Mouse (Mus musculus) granulocyte monocyte progenitor cell, adult 5-6 weeks (primary cell): Measurements from ENCODE around the gene Lyl1. TPM values are rescaled to one million over a fixed set of nuclear protein-coding genes. Genes with fewer than 3 reads are reported as not detected.

Experiments used
- ATAC-seq: replicated peaks from 2 replicates; pipeline ENCODE4 v1.8.0; 2016; ENCODE audit warnings: mild to moderate bottlenecking, moderate TSS enrichment, inconsistent platforms; ENCODE audit not compliant: poor library complexity, severe bottlenecking
- total RNA-seq, 2 experiments: library from RNA; stranded (forward) in 1 of 2; stranded (reverse) in 1 of 2; fragments of 200-712, 200-1000 nt in 1 of 2; fragments of >200 nt in 1 of 2; fragmentation: Nextera tagmentation in 1 of 2; gene quantifications; 2 replicates each; pipeline ENCODE4 v1.2.3; 2014 to 2017

Lyl1 gene
- total RNA-seq, 2 experiments from 2014 or later, result 73.3 to 82.1 TPM

- no peak for ATAC-seq
Observed at GRCm38 (mm10) chr8:84718476-84718875, 17.2 kb downstream of the Lyl1 start.

GRCm38 (mm10) chr8:84718959-84719690, 17.9 kb downstream of the Lyl1 start:
- no peak for ATAC-seq

- no peak for ATAC-seq
Observed at GRCm38 (mm10) chr8:84722530-84722849, 21.2 kb downstream of the Lyl1 start.

- peak; percentile 84 for ATAC-seq
Observed at GRCm38 (mm10) chr8:84722850-84723570, 21.8 kb downstream of the Lyl1 start, which contains the start of gene G430095P16Rik. G430095P16Rik (plus strand) TSS chr8:84723007.

GRCm38 (mm10) chr8:84723571-84723900, 22.3 kb downstream of the Lyl1 start:
- 0 out of 2 replicates have a peak, but pooled peaks have one; percentile 4 for ATAC-seq

GRCm38 (mm10) chr8:84724683-84725082, 23.4 kb downstream of the Lyl1 start:
- ATAC-seq, result no peak

- no peak for ATAC-seq
Observed at GRCm38 (mm10) chr8:84725246-84725940, 24.1 kb downstream of the Lyl1 start.

- peak; percentile 50 for ATAC-seq
Observed at GRCm38 (mm10) chr8:84725941-84726259, 24.6 kb downstream of the Lyl1 start.

- ATAC-seq, result no peak
Observed at GRCm38 (mm10) chr8:84728474-84728873, 27.2 kb downstream of the Lyl1 start.

- no peak for ATAC-seq
Observed at GRCm38 (mm10) chr8:84729921-84730362, 28.7 kb downstream of the Lyl1 start.

- ATAC-seq, result peak; percentile 15; the same call in 1 of the 2 replicates
Observed at GRCm38 (mm10) chr8:84730541-84731370, 29.5 kb downstream of the Lyl1 start.

- ATAC-seq, result no peak
Observed at GRCm38 (mm10) chr8:84731371-84732177, 30.3 kb downstream of the Lyl1 start.

- ATAC-seq, result no peak
Observed at GRCm38 (mm10) chr8:84732545-84732944, 31.3 kb downstream of the Lyl1 start.

- ATAC-seq, result no peak
Observed at GRCm38 (mm10) chr8:84732996-84733395, 31.7 kb downstream of the Lyl1 start.

GRCm38 (mm10) chr8:84733959-84734358, 32.7 kb downstream of the Lyl1 start:
- no peak for ATAC-seq

GRCm38 (mm10) chr8:84734680-84735079, 33.4 kb downstream of the Lyl1 start:
- no peak for ATAC-seq

- no peak for ATAC-seq
Observed at GRCm38 (mm10) chr8:84735597-84735996, 34.3 kb downstream of the Lyl1 start.

GRCm38 (mm10) chr8:84736521-84736920, 35.3 kb downstream of the Lyl1 start:
- no peak for ATAC-seq

- ATAC-seq, result peak; percentile 93
Observed at GRCm38 (mm10) chr8:84737608-84738007, 36.4 kb downstream of the Lyl1 start.

GRCm38 (mm10) chr8:84738266-84738665, 37.0 kb downstream of the Lyl1 start:
- no peak for ATAC-seq
